Mouse (Mus musculus): ENCODE measurements at regions not wholly inside any gene's neighbourhood (a gene's known extent, or its start where the extent isn't known, plus 50 kb on each side); places are given as distances from the start of the nearest gene placed in this dataset.

- DNase-seq, result no peak
Measured at GRCm38 (mm10) chr15:5510056-5510455, 266.1 kb upstream of the Ptger4 start.

- no peak for DNase-seq
Measured at GRCm38 (mm10) chr15:5511046-5511445, 267.1 kb upstream of the Ptger4 start.

GRCm38 (mm10) chr15:5512546-5512945, 268.6 kb upstream of the Ptger4 start:
- no peak for DNase-seq

GRCm38 (mm10) chr15:5513146-5513545, 269.2 kb upstream of the Ptger4 start:
- DNase-seq, result no peak

- DNase-seq, result no peak
Measured at GRCm38 (mm10) chr15:5514217-5514616, 270.2 kb upstream of the Ptger4 start.

GRCm38 (mm10) chr15:5517244-5517966, 273.4 kb upstream of the Ptger4 start:
- no peak for DNase-seq

GRCm38 (mm10) chr15:5519552-5519951, 275.6 kb upstream of the Ptger4 start:
- DNase-seq, result no peak

GRCm38 (mm10) chr15:5519997-5520396, 276.0 kb upstream of the Ptger4 start:
- no peak for DNase-seq

GRCm38 (mm10) chr15:5528619-5529018, 284.6 kb upstream of the Ptger4 start:
- DNase-seq, result no peak

- no peak for DNase-seq
Measured at GRCm38 (mm10) chr15:5533656-5534055, 289.7 kb upstream of the Ptger4 start.

- peak in 1 of 2 experiments; percentile 36 for DNase-seq
Measured at GRCm38 (mm10) chr15:5537432-5537831, 293.4 kb upstream of the Ptger4 start.

GRCm38 (mm10) chr15:5539301-5539928, 295.4 kb upstream of the Ptger4 start:
- DNase-seq, result no peak

GRCm38 (mm10) chr15:5554526-5554925, 310.5 kb upstream of the Ptger4 start:
- no peak for DNase-seq

- no peak for DNase-seq
Measured at GRCm38 (mm10) chr15:5554926-5555325, 310.9 kb upstream of the Ptger4 start.

- DNase-seq, result peak in 1 of 2 experiments; percentile 19
Measured at GRCm38 (mm10) chr15:5555381-5556066, 311.5 kb upstream of the Ptger4 start.

- DNase-seq, result no peak
Measured at GRCm38 (mm10) chr15:5561783-5562182, 317.8 kb upstream of the Ptger4 start.

- DNase-seq, result no peak
Measured at GRCm38 (mm10) chr15:5574366-5574765, 330.4 kb upstream of the Ptger4 start.

- DNase-seq, result no peak
Measured at GRCm38 (mm10) chr15:5579559-5579958, 335.6 kb upstream of the Ptger4 start.

GRCm38 (mm10) chr15:5580416-5580815, 336.4 kb upstream of the Ptger4 start:
- no peak for DNase-seq

GRCm38 (mm10) chr15:5584381-5584780, 340.4 kb upstream of the Ptger4 start:
- DNase-seq, result no peak

- DNase-seq, result no peak
Measured at GRCm38 (mm10) chr15:5604732-5605266, 360.8 kb upstream of the Ptger4 start.

- DNase-seq, result no peak
Measured at GRCm38 (mm10) chr15:5607533-5607932, 363.5 kb upstream of the Ptger4 start.

GRCm38 (mm10) chr15:5623021-5623420, 379.0 kb upstream of the Ptger4 start:
- DNase-seq, result no peak

GRCm38 (mm10) chr15:5625367-5625766, 381.4 kb upstream of the Ptger4 start:
- no peak for DNase-seq

Measured in kidney, postnatal 25 days (tissue).